8 mouse cellular contexts compared by ENCODE assay signal in the genomic region with DNA sequence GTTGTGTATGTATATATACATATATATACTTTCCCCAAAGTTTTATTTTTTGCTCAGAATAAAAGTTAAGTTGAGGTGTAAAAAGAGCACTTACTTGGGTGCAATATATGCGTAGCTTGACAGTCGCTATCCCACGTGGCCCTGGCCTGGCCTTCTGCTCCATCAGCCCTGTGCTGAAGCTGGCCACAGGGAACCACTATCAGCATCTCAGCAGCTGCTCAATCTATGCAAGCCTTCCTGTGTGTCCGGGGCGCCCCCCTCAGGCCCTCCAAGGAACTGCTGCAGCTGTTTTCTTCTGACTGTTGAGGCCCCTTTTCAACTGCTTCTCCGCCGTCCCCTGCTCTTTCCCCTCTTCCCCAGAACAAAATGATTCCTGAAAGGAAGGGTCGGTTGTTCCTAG. TPM values are rescaled to one million over a fixed set of nuclear protein-coding genes. Genes with fewer than 3 reads are reported as not detected.
DNase-seq lines count a peak whose midpoint lies in the region; ATAC-seq lines count a peak whose summit lies in the region.

No protein-coding gene starts in this region.

- DNase-seq in 3T3-L1 (ENCODE audit: low read depth, low spot score) = peak; percentile 80
- peak; percentile 86 for DNase-seq in R1 (ENCODE audit: low read depth, low spot score)
- peak; percentile 90 to 96 for DNase-seq in cerebellum, postnatal 14 days
- peak; percentile 85 for DNase-seq in gastrocnemius, postnatal 10 days
- peak; percentile 77 to 91 for DNase-seq in kidney, postnatal 36 days
- peak; percentile 46 to 55 for DNase-seq in thymus, adult 18-20 months

- ATAC-seq in liver, embryonic 16.5 days (ENCODE audit: low read depth) = peak; percentile 23
- ATAC-seq in neutrophil, adult 5-6 weeks (ENCODE audit: extremely low read depth, insufficient number of reproducible peaks, low FRiP score, poor library complexity, severe bottlenecking) = peak; percentile 54

- H3K36me3 ChIP-seq in liver, embryonic 16.5 days (ENCODE audit: control insufficient read depth, insufficient read depth) = peaks cover under 1% of the 10 kb centered on the region

- H3K9me3 ChIP-seq in liver, embryonic 16.5 days (replicated peaks; ENCODE audit: control insufficient read depth, low read length) = no peaks in the 10 kb centered on the region

- H3K4me3 ChIP-seq in liver, embryonic 16.5 days (ENCODE audit: low read depth, low read length) = no peak overlapping the region

- no peak overlapping the region for H3K4me2 ChIP-seq in liver, embryonic 16.5 days (ENCODE audit: low read depth, low read length)

- H3K27ac ChIP-seq in liver, embryonic 16.5 days (ENCODE audit: low read length) = no peak overlapping the region

- 6% methylated on average over 8 of the region's 8 CpGs for WGBS in liver, embryonic 16.5 days (ENCODE audit: insufficient replicate concordance)

- H3K27me3 ChIP-seq in liver, embryonic 16.5 days (ENCODE audit: control insufficient read depth, insufficient read depth, low read depth, low read length) = no peaks in the 10 kb centered on the region

- peaks cover 24% of the 10 kb centered on the region for H3K4me1 ChIP-seq in liver, embryonic 16.5 days (ENCODE audit: control insufficient read depth, low read depth, low read length)

- H3K9ac ChIP-seq in liver, embryonic 16.5 days (ENCODE audit: low read depth, low read length) = no peak overlapping the region

RNA-seq across cellular contexts. Expression of gene Yrdc, which starts 2.9 kb away (rescaled TPM):
- total RNA-seq in gastrocnemius, postnatal 10 days (2021) = 10 to 100 TPM; 10.3 to 11.9 TPM
- 10.6 and 12.5 TPM in 2 replicates for polyA plus RNA-seq in liver, embryonic 16.5 days (2015; fragmentation: Nextera tagmentation; extraction: Ambion mirVana)
- 22.5 and 30.2 TPM in 2 replicates for total RNA-seq in neutrophil, adult 5-6 weeks (2017)

RNA-seq across cellular contexts. Expression of gene 1110065P20Rik, which starts 3.4 kb away (rescaled TPM):
- total RNA-seq in gastrocnemius, postnatal 10 days (2021) = 10 to 100 TPM; 28.7 to 29.3 TPM
- 8.3 and 11.1 TPM in 2 replicates for polyA plus RNA-seq in liver, embryonic 16.5 days (2015; fragmentation: Nextera tagmentation; extraction: Ambion mirVana)
- total RNA-seq in neutrophil, adult 5-6 weeks (2017) = 4.7 and 7.2 TPM in 2 replicates

RNA-seq across cellular contexts. Expression of gene Maneal, which starts 14.4 kb away (rescaled TPM):
- under 1 TPM; 0.16 to 0.36 TPM for total RNA-seq in gastrocnemius, postnatal 10 days (2021)
- polyA plus RNA-seq in liver, embryonic 16.5 days (2015; fragmentation: Nextera tagmentation; extraction: Ambion mirVana) = 0.02 TPM in 1 of 2 replicates, not detected in the other
- total RNA-seq in neutrophil, adult 5-6 weeks (2017) = 0.49 TPM in 1 of 2 replicates, not detected in the other

RNA-seq across cellular contexts. Expression of gene Epha10, which starts 33.1 kb away (rescaled TPM):
- total RNA-seq in gastrocnemius, postnatal 10 days (2021) = under 1 TPM; 0.05 TPM
- 0.02 TPM in 1 of 2 replicates, not detected in the other for polyA plus RNA-seq in liver, embryonic 16.5 days (2015; fragmentation: Nextera tagmentation; extraction: Ambion mirVana)
- not detected in 2 replicates for total RNA-seq in neutrophil, adult 5-6 weeks (2017)

RNA-seq across cellular contexts. Expression of gene Mtf1, which starts 45.7 kb away (rescaled TPM):
- 10 to 100 TPM in 1 of 2 experiments, 1 to 10 TPM in 1; 8.6 to 14.0 TPM for total RNA-seq in gastrocnemius, postnatal 10 days (2021)
- 8.5 and 10.1 TPM in 2 replicates for polyA plus RNA-seq in liver, embryonic 16.5 days (2015; fragmentation: Nextera tagmentation; extraction: Ambion mirVana)
- total RNA-seq in neutrophil, adult 5-6 weeks (2017) = 20.4 and 22.7 TPM in 2 replicates
